Mouse (Mus musculus): ENCODE measurements around the gene Abhd17a. TPM values are rescaled to one million over a fixed set of nuclear protein-coding genes. Genes with fewer than 3 reads are reported as not detected.
A peak's percentile ranks its signal among the peaks of the same experiment; 100 is the strongest.

Abhd17a gene
- total and polyA plus RNA-seq, 3 experiments, result 37.2 to 49.1 (median 48.0) TPM

DNA sequence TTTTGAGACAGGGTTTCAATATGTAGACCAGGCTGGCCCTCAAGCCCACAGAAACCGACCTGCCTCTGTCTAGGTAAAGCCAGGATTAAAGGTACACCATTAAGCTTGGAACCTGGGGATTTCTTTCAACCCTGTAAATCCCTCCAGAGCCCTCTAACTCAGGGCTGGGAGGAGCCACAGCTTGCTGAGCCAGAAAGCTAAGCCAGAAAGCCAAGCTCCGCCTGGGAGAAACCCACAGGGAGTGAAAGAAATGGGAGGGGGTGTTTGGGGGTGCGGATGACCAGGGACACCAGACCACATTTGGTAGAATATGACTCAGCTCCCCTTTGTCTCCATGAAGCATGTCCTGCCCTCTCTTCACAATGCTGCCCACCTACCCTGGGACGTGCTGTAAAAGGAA is 6.2 kb upstream of the Abhd17a start:
- DNase-seq (ENCODE audit: extremely low read depth), result no peak
- H3K9me3 ChIP-seq (replicated peaks; ENCODE audit: low read length), result no peaks in the 10 kb centered on the region
- dilution Hi-C loops (cut with MboI; ENCODE audit: extremely low pct_ligation_motif_present, extremely low pct_unique_long_range_greater_than_20kb, low sequenced_read_pairs), result no loop called here
- H3K4me3 ChIP-seq (replicated peaks in 1 of 3; ENCODE audit: low read depth in 2 of 3, low read length in 2 of 3, poor library complexity in 1 of 3), result no peak overlapping the region
- no peak overlapping the region for H3K4me2 ChIP-seq (ENCODE audit: insufficient read depth, low read depth, poor library complexity, severe bottlenecking)
- no peaks in the 10 kb centered on the region for H3K79me2 ChIP-seq (replicated peaks; ENCODE audit: control insufficient read depth, extremely low read depth, insufficient read depth, poor library complexity, severe bottlenecking)
- H3K27me3 ChIP-seq (replicated peaks), result no peaks in the 10 kb centered on the region
- no peak overlapping the region for H3K27ac ChIP-seq (ENCODE audit: insufficient read depth, low read depth)
- in situ Hi-C loops (cut with MboI; ENCODE audit: low pct_ligation_motif_present, low pct_unique_long_range_greater_than_20kb, low sequenced_read_pairs), result no loop called here
- no peaks in the 10 kb centered on the region for H3K36me3 ChIP-seq (replicated peaks in 1 of 2; ENCODE audit: control insufficient read depth in 1 of 2, insufficient read depth in 1 of 2, low read length in 1 of 2)
- TF ChIP-seq RCOR1 (conservative IDR thresholded peaks at IDR 0.05; ENCODE audit: low read depth, low read length), result no peak
- no peak for TF ChIP-seq HCFC1 (IDR thresholded peaks at IDR 0.05; ENCODE audit: low read depth, low read length)
- no peak for TF ChIP-seq ELF1 (IDR thresholded peaks at IDR 0.05; ENCODE audit: low read depth, low read length)
- no peak for TF ChIP-seq CHD2 (IDR thresholded peaks at IDR 0.05; ENCODE audit: low read length)
- TF ChIP-seq KAT2A (IDR thresholded peaks at IDR 0.05; ENCODE audit: insufficient replicate concordance, low read length), result no peak
- TF ChIP-seq EP300 (IDR thresholded peaks at IDR 0.05; ENCODE audit: low read length), result no peak
- no peak for TF ChIP-seq POLR2A (IDR thresholded peaks at IDR 0.05; ENCODE audit: low read depth, low read length)
- H3K9ac ChIP-seq (ENCODE audit: insufficient read depth, low read depth), result no peak overlapping the region
- H3K4me1 ChIP-seq (ENCODE audit: control insufficient read depth in 1 of 2, insufficient read depth in 2 of 2), result no peaks in the 10 kb centered on the region

GRCm38 (mm10) chr10:80589127-80589878 is 838 bp downstream of the Abhd17a start:
- no peak for DNase-seq (ENCODE audit: extremely low read depth)
- Histone ChIP-seq H3K79me2 (replicated peaks; ENCODE audit: control insufficient read depth, extremely low read depth, insufficient read depth, poor library complexity, severe bottlenecking) (peaks cover 20% of the 10 kb centered on the region), H3K9me3 (replicated peaks; ENCODE audit: low read length) (no peaks in the 10 kb centered on the region), H3K4me1 (ENCODE audit: control insufficient read depth in 1 of 2, insufficient read depth in 2 of 2) (peaks cover 29 to 52% of the 10 kb centered on the region in 2 experiments), H3K4me2 (ENCODE audit: insufficient read depth, low read depth, poor library complexity, severe bottlenecking) (peak overlapping the region; percentile 92), H3K9ac (ENCODE audit: insufficient read depth, low read depth) (peak overlapping the region; percentile 78), H3K4me3 (replicated peaks in 1 of 3; ENCODE audit: low read depth in 2 of 3, low read length in 2 of 3, poor library complexity in 1 of 3) (peak overlapping the region; percentile 90 to 91 (median 91)), H3K27me3 (replicated peaks) (no peaks in the 10 kb centered on the region), H3K36me3 (replicated peaks in 1 of 2; ENCODE audit: control insufficient read depth in 1 of 2, insufficient read depth in 1 of 2, low read length in 1 of 2) (peaks cover 19 to 34% of the 10 kb centered on the region in 2 experiments), H3K27ac (ENCODE audit: insufficient read depth, low read depth) (no peak overlapping the region; the same call in 1 of the 2 replicates)
- in situ Hi-C loops (cut with MboI; ENCODE audit: low pct_ligation_motif_present, low pct_unique_long_range_greater_than_20kb, low sequenced_read_pairs) (no loop called here), dilution Hi-C loops (cut with MboI; ENCODE audit: extremely low pct_ligation_motif_present, extremely low pct_unique_long_range_greater_than_20kb, low sequenced_read_pairs) (no loop called here)
- TF ChIP-seq SIN3A (IDR thresholded peaks at IDR 0.05; ENCODE audit: low read length) (peak; percentile 61; the same call in 1 of the 2 replicates), MXI1 (IDR thresholded peaks at IDR 0.05; ENCODE audit: low read depth, low read length) (peak; percentile 62; the same call in 1 of the 2 replicates), MAX (IDR thresholded peaks at IDR 0.05; ENCODE audit: low read length) (peak; percentile 59), BHLHE40 (IDR thresholded peaks at IDR 0.05; ENCODE audit: low read depth, low read length) (peak; percentile 75), ZMIZ1 (IDR thresholded peaks at IDR 0.05; ENCODE audit: low read depth, low read length) (no peak), ETS1 (conservative IDR thresholded peaks at IDR 0.05; ENCODE audit: low read depth, low read length) (no peak)

- no peak overlapping the region for H3K4me3 ChIP-seq (replicated peaks in 1 of 3; ENCODE audit: low read depth in 2 of 3, low read length in 2 of 3, poor library complexity in 1 of 3)
- H3K4me2 ChIP-seq (ENCODE audit: insufficient read depth, low read depth, poor library complexity, severe bottlenecking), result no peak overlapping the region; the same call in 1 of the 2 replicates
- TF ChIP-seq TCF12 (IDR thresholded peaks at IDR 0.05; ENCODE audit: low read depth, low read length), result peak; percentile 44; the same call in 1 of the 2 replicates
- no peak for TF ChIP-seq USF2 (conservative IDR thresholded peaks at IDR 0.05; ENCODE audit: low read depth, low read length)
- in situ Hi-C loops (cut with MboI; ENCODE audit: low pct_ligation_motif_present, low pct_unique_long_range_greater_than_20kb, low sequenced_read_pairs), result no loop called here
- dilution Hi-C loops (cut with MboI; ENCODE audit: extremely low pct_ligation_motif_present, extremely low pct_unique_long_range_greater_than_20kb, low sequenced_read_pairs), result no loop called here
- peaks cover 31 to 52% of the 10 kb centered on the region in 2 experiments for H3K36me3 ChIP-seq (replicated peaks in 1 of 2; ENCODE audit: control insufficient read depth in 1 of 2, insufficient read depth in 1 of 2, low read length in 1 of 2)
- H3K79me2 ChIP-seq (replicated peaks; ENCODE audit: control insufficient read depth, extremely low read depth, insufficient read depth, poor library complexity, severe bottlenecking), result peaks cover 20% of the 10 kb centered on the region
- no peak for DNase-seq (ENCODE audit: extremely low read depth)
- no peaks in the 10 kb centered on the region for H3K9me3 ChIP-seq (replicated peaks; ENCODE audit: low read length)
- no peak overlapping the region for H3K27ac ChIP-seq (ENCODE audit: insufficient read depth, low read depth)
- H3K27me3 ChIP-seq (replicated peaks), result no peaks in the 10 kb centered on the region
- no peak overlapping the region for H3K9ac ChIP-seq (ENCODE audit: insufficient read depth, low read depth)
- H3K4me1 ChIP-seq (ENCODE audit: control insufficient read depth in 1 of 2, insufficient read depth in 2 of 2), result peaks cover 29 to 70% of the 10 kb centered on the region in 2 experiments
These were observed 2.9 kb downstream of the Abhd17a start for GRCm38 (mm10) chr10:80587305-80587657.

Data from CH12.LX (cell line).